Mouse (Mus musculus): ENCODE results near the gene Hyal1.

DNA sequence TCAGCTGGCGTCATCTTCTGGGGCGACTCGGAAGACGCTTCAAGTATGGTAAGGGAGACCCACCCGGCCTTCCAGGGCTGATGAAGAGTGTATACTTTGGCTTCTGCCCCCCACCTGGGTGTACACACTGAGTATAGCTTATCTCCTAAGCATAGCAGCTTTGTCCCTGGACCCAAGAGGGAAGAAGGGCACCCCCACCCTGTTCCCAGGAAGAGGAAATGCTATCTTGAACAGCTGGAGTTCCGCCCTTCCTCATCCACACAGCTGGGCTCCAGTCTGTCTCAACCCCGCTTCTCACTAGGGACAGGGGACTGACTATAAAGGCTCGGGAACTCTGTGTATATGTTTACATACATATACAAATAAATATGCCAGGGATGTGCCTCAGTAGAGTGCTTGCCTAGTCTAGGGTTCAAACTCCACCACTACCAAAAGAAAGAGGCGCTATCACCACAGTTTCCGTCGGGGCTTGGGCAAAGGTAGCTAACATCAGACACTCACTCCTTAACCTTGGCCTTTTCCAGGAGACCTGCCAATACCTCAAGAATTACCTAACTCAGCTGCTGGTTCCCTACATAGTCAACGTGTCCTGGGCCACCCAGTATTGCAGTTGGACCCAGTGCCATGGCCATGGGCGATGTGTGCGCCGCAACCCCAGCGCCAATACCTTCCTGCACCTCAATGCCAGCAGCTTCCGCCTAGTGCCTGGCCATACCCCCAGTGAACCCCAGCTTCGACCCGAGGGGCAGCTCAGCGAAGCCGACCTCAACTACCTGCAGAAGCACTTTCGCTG, 5.0 kb upstream of the Hyal1 start:
- TF ChIP-seq POLR2A (IDR thresholded peaks at IDR 0.05; ENCODE audit: insufficient read length, low read depth) (no peak), POLR2AphosphoS2 (IDR thresholded peaks at IDR 0.05; ENCODE audit: insufficient read length, low read depth) (no peak), CEBPB (IDR thresholded peaks at IDR 0.05; ENCODE audit: insufficient read depth, poor library complexity, severe bottlenecking) (no peak)
